Mouse (Mus musculus) heart, embryonic 15.5 days (tissue): ENCODE data around the gene Elavl1. TPM values are rescaled to one million over a fixed set of nuclear protein-coding genes. Genes with fewer than 3 reads are reported as not detected.

Experiments used
- ATAC-seq: fragments of 200-750 bp; cut with Nextera tagmentation; replicated peaks from 2 replicates; pipeline ENCODE4 v1.8.0; 2017; ENCODE audit warnings: low read depth, moderate TSS enrichment; ENCODE audit not compliant: insufficient number of reproducible peaks, insufficient read depth, low FRiP score
- H3K27ac ChIP-seq: fragments of 300-500 bp; sonication (generic); 2 replicates; pipeline ENCODE4 v1.5.1; 2015; ENCODE audit warnings: mild to moderate bottlenecking, inconsistent platforms
- H3K27me3 ChIP-seq: fragments of 300-500 bp; sonication (generic); 2 replicates; pipeline ENCODE4 v1.6.1; 2015; ENCODE audit warnings: inconsistent platforms
- H3K36me3 ChIP-seq: fragments of 300-500 bp; sonication (generic); 2 replicates; pipeline ENCODE4 v1.6.1; 2015; ENCODE audit warnings: mild to moderate bottlenecking, inconsistent platforms
- H3K4me1 ChIP-seq: fragments of 300-500 bp; sonication (generic); replicated peaks from 2 replicates; pipeline ENCODE4 v1.6.1; 2015; ENCODE audit warnings: inconsistent platforms
- H3K4me2 ChIP-seq: fragments of 300-500 bp; sonication (generic); 2 replicates; pipeline ENCODE4 v1.6.1; 2015; ENCODE audit warnings: inconsistent platforms, mild to moderate bottlenecking, moderate library complexity
- H3K4me3 ChIP-seq: fragments of 300-500 bp; sonication (generic); 2 replicates; pipeline ENCODE4 v1.5.1; 2015; ENCODE audit warnings: mild to moderate bottlenecking, inconsistent platforms
- H3K9ac ChIP-seq: fragments of 300-500 bp; sonication (generic); 2 replicates; pipeline ENCODE4 v1.6.1; 2015; ENCODE audit warnings: mild to moderate bottlenecking, inconsistent platforms
- H3K9me3 ChIP-seq: fragments of 300-500 bp; sonication (generic); replicated peaks from 2 replicates; pipeline ENCODE4 v1.6.1; 2016; ENCODE audit warnings: inconsistent platforms
- WGBS: fragments of 180-500 bp; shearing (Covaris S2); methylation state at CpG from one replicate; pipeline ENCODE4 v1.1.7; 2015; ENCODE audit warnings: mixed read lengths; 5-methylcytosine and 5-hydroxymethylcytosine counted together
- polyA plus RNA-seq: library from polyadenylated mRNA; unstranded; fragments of >200 nt; fragmentation: Nextera tagmentation; extraction: Ambion mirVana; gene quantifications from 2 replicates; pipeline ENCODE4 v1.2.1, GENCODE M21; 2015

The Elavl1 gene
- polyA plus RNA-seq, 1 experiment from 2014 or later, result 160 TPM

DNA sequence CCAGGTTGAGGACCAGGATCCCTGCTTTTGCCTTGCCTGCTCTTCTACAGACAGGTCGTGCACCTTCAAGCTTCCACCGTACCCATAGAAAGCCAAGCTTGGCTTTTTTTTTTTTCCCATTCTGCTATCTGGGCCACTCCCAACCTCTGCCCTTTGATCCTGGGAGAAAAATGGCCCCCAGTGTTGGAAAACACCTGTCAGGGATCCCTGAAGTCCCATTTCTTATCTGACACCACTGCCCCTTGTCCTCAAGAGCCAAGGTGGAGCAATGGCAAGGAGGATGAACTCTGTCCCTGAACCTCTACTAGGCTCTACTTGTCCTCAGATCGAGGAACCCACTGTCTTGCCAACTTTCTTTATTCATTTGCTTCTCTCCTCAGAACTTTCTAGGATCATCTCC, 25.4 kb upstream of the Elavl1 start:
- Histone ChIP-seq H3K4me1 (no peaks in the 10 kb centered on the region), H3K9me3 (no peaks in the 10 kb centered on the region), H3K36me3 (no peaks in the 10 kb centered on the region), H3K9ac (no peak overlapping the region), H3K27me3 (no peaks in the 10 kb centered on the region), H3K27ac (no peak overlapping the region), H3K4me2 (no peak overlapping the region), H3K4me3 (no peak overlapping the region)
- WGBS, result 73% methylated on average over 3 of the region's 3 CpGs
- ATAC-seq, result no peak

DNA sequence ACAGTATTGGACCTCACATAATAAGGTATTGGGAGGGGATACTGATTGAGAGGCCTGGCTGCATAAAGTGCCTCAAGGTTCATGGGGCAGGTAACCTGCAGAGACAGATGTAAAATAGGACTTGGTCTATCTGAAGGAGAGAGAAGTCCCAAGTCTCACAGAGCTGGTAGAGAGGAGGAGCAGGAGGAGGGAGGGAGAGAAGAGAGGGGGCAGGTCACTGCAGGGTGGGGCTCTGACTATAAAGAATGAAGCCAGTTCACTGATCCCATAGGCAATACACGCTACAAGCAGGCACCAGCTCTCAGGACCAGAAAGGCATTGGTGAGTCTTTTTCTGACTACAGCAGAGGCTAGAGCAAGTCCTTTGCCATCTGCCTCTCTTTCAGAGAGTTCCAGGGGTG, 24.1 kb upstream of the Elavl1 start:
- Histone ChIP-seq H3K36me3 (no peaks in the 10 kb centered on the region), H3K4me1 (no peaks in the 10 kb centered on the region), H3K9me3 (no peaks in the 10 kb centered on the region), H3K27ac (no peak overlapping the region), H3K27me3 (no peaks in the 10 kb centered on the region), H3K4me3 (no peak overlapping the region), H3K9ac (no peak overlapping the region), H3K4me2 (no peak overlapping the region)
- 50% methylated on average over 1 of the region's 1 CpGs for WGBS
- no peak for ATAC-seq

- Histone ChIP-seq H3K27me3 (no peaks in the 10 kb centered on the region), H3K4me3 (peak overlapping the region; percentile 11; the same call in 1 of the 2 replicates), H3K9me3 (no peaks in the 10 kb centered on the region), H3K36me3 (no peaks in the 10 kb centered on the region), H3K4me2 (peak overlapping the region; percentile 50), H3K9ac (no peak overlapping the region), H3K27ac (no peak overlapping the region), H3K4me1 (no peaks in the 10 kb centered on the region)
- WGBS, result 24% methylated on average over 12 of the region's 12 CpGs
- no peak for ATAC-seq
These were observed 23.1 kb upstream of the Elavl1 start for GRCm38 (mm10) chr8:4348275-4348674.

- no peaks in the 10 kb centered on the region for H3K27me3 ChIP-seq
- H3K9ac ChIP-seq, result no peak overlapping the region
- no peak for ATAC-seq
- WGBS, result 49% methylated on average over 7 of the region's 7 CpGs
- no peaks in the 10 kb centered on the region for H3K9me3 ChIP-seq
- peak overlapping the region; percentile 50; the same call in 1 of the 2 replicates for H3K4me2 ChIP-seq
- no peak overlapping the region for H3K27ac ChIP-seq
- no peaks in the 10 kb centered on the region for H3K36me3 ChIP-seq
- H3K4me1 ChIP-seq, result no peaks in the 10 kb centered on the region
- H3K4me3 ChIP-seq, result peak overlapping the region; percentile 11; the same call in 1 of the 2 replicates
These were observed 22.4 kb upstream of the Elavl1 start for GRCm38 (mm10) chr8:4347661-4348060.

DNA sequence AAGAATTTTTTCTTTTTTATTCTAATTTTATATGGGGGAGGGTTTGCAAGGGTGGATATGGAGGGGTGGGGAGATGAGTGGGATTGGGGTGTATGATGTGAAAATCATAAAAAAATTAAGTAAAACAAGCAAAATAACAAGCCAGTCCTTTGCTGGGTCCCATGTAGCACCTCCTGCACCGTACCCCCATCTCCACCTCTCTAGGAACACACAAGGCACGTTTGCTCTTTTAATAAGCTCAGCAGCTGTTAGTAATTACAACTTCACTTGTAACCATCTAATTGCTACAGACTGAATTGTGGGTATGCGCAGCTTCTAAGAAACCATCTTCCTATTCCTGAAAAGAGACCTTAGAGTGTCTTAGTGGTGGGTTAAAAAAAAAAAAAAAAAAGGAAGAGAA, 15.0 kb upstream of the Elavl1 start:
- no peak for ATAC-seq
- H3K9ac ChIP-seq, result no peak overlapping the region
- no peaks in the 10 kb centered on the region for H3K9me3 ChIP-seq
- H3K4me2 ChIP-seq, result no peak overlapping the region
- H3K27ac ChIP-seq, result no peak overlapping the region
- WGBS, result 87% methylated on average over 3 of the region's 3 CpGs
- no peaks in the 10 kb centered on the region for H3K27me3 ChIP-seq
- H3K4me3 ChIP-seq, result no peak overlapping the region
- H3K36me3 ChIP-seq, result peaks cover 17% of the 10 kb centered on the region
- no peaks in the 10 kb centered on the region for H3K4me1 ChIP-seq

DNA sequence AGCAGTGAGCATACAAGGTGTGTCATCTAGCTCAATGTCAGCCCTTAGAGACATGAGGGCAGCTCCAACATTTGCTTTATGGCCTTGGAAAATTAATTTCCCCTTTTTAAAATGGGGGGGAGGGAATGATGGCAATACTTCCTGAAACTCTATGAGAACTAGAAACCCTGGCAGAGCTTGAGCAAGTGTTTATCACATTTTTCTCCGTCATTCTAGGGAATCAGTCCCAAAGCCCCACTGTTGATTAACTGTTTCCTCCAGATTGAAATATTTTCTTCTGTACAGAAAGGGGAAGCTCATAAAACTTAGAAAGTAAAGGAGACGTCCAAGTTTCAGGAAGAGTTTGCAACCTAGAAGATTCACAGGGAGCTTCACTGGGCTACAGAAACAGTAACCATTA, 10.5 kb upstream of the Elavl1 start:
- no peak overlapping the region for H3K4me3 ChIP-seq
- WGBS, result 71% methylated on average over 2 of the region's 2 CpGs
- no peaks in the 10 kb centered on the region for H3K27me3 ChIP-seq
- no peak overlapping the region for H3K9ac ChIP-seq
- no peak overlapping the region for H3K4me2 ChIP-seq
- no peaks in the 10 kb centered on the region for H3K9me3 ChIP-seq
- H3K27ac ChIP-seq, result no peak overlapping the region
- H3K4me1 ChIP-seq, result no peaks in the 10 kb centered on the region
- H3K36me3 ChIP-seq, result peaks cover 53% of the 10 kb centered on the region
- ATAC-seq, result no peak

DNA sequence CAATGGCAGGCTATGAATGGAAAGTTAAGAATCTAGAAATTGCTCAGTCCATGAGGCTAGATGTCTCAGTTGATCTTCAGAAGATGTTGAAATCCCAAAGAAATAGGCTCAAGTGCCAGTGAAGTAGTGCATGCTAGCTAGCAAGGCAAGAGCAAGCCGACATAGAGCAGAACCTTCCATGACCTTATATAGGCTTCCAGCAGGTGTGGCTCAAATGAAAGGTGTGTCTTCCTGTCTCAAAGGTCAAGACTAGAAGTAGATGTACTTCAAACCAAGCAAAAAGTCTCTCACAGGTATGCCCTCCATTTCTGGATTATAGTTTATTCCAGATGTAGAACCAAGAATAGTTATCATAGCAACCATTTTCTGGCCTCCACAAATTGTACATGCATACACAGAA, 8.8 kb upstream of the Elavl1 start:
- Histone ChIP-seq H3K36me3 (peaks cover 58% of the 10 kb centered on the region), H3K9me3 (no peaks in the 10 kb centered on the region), H3K27ac (no peak overlapping the region), H3K27me3 (no peaks in the 10 kb centered on the region), H3K4me2 (no peak overlapping the region), H3K4me1 (no peaks in the 10 kb centered on the region), H3K9ac (no peak overlapping the region), H3K4me3 (no peak overlapping the region)
- no peak for ATAC-seq
- 96% methylated on average over 1 of the region's 1 CpGs for WGBS

DNA sequence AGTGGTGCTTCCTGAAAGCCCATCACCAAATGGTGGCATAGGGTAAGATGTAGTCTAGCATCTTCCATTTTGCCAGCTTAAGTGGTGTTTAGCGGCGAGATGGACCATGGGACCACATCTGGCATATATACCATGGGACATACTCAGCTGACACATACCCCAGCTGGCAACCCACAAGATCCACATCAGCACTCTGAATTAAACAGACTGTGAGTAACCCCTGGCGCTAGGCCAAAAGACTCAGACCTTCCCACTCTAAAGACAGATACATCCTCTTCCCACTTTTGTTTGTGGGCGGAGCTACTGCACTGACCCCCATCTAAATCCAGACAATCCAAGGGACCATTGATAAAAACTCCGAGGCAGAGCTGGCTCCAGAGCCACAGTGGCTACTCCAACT, 3.8 kb upstream of the Elavl1 start:
- H3K4me2 ChIP-seq, result no peak overlapping the region
- no peaks in the 10 kb centered on the region for H3K9me3 ChIP-seq
- H3K27me3 ChIP-seq, result no peaks in the 10 kb centered on the region
- H3K36me3 ChIP-seq, result peaks cover 50% of the 10 kb centered on the region
- no peak overlapping the region for H3K27ac ChIP-seq
- 81% methylated on average over 5 of the region's 5 CpGs for WGBS
- no peak for ATAC-seq
- no peak overlapping the region for H3K9ac ChIP-seq
- H3K4me3 ChIP-seq, result no peak overlapping the region
- H3K4me1 ChIP-seq, result peaks cover 11% of the 10 kb centered on the region

DNA sequence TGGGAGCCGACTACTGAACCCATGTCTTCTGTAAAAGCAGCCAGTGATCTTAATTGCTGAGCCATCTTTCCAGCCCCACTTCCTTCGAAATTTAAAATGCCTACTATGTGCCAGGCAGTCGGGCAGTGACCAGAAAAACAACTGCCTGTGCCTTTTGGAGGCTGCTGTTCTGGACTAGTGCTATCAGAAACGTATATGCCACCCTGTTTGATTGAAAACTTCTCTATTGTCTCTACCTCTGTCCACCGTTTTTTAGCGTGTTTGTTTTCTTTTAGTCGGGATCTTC, 481 bp upstream of the Elavl1 start:
- Histone ChIP-seq H3K9ac (peak overlapping the region; percentile 67), H3K36me3 (peaks cover 29% of the 10 kb centered on the region), H3K27ac (peak overlapping the region; percentile 83), H3K4me1 (peaks cover 42% of the 10 kb centered on the region), H3K9me3 (no peaks in the 10 kb centered on the region), H3K4me2 (peak overlapping the region; percentile 72), H3K27me3 (no peaks in the 10 kb centered on the region), H3K4me3 (peak overlapping the region; percentile 96)
- WGBS, result 34% methylated on average over 7 of the region's 7 CpGs
- ATAC-seq, result no peak

GRCm38 (mm10) chr8:4324525-4324924, 688 bp downstream of the Elavl1 start:
- H3K9me3 ChIP-seq, result no peaks in the 10 kb centered on the region
- H3K27ac ChIP-seq, result peak overlapping the region; percentile 89
- H3K4me3 ChIP-seq, result peak overlapping the region; percentile 96
- peak; percentile 66 for ATAC-seq
- H3K4me2 ChIP-seq, result peak overlapping the region; percentile 78
- peaks cover 29% of the 10 kb centered on the region for H3K36me3 ChIP-seq
- H3K9ac ChIP-seq, result peak overlapping the region; percentile 98
- H3K4me1 ChIP-seq, result peaks cover 50% of the 10 kb centered on the region
- H3K27me3 ChIP-seq, result no peaks in the 10 kb centered on the region
- WGBS, result under 1% methylated on average over 42 of the region's 42 CpGs

- Histone ChIP-seq H3K4me1 (peaks cover 52% of the 10 kb centered on the region), H3K27me3 (no peaks in the 10 kb centered on the region), H3K9ac (peak overlapping the region; percentile 98), H3K4me3 (peak overlapping the region; percentile 96), H3K36me3 (peaks cover 23% of the 10 kb centered on the region), H3K4me2 (peak overlapping the region; percentile 78), H3K9me3 (no peaks in the 10 kb centered on the region), H3K27ac (no peak overlapping the region)
- ATAC-seq, result no peak
- WGBS, result under 1% methylated on average over 6 of the region's 6 CpGs
These were observed 1.3 kb downstream of the Elavl1 start for GRCm38 (mm10) chr8:4323917-4324316.

- no peak for ATAC-seq
- Histone ChIP-seq H3K9ac (no peak overlapping the region), H3K27ac (no peak overlapping the region)
These were observed 2.7 kb downstream of the Elavl1 start for GRCm38 (mm10) chr8:4322470-4322869.

More at GRCm38 (mm10) chr8:4322470-4322869, 2.7 kb downstream of the Elavl1 start:
- no peaks in the 10 kb centered on the region for H3K27me3 ChIP-seq
- H3K4me2 ChIP-seq, result peak overlapping the region; percentile 78; the same call in 1 of the 2 replicates
- H3K4me3 ChIP-seq, result 0 out of 2 replicates have a peak overlapping the region, but pooled peaks have one; percentile 96
- H3K9me3 ChIP-seq, result no peaks in the 10 kb centered on the region
- WGBS, result 33% methylated on average over 2 of the region's 2 CpGs
- H3K36me3 ChIP-seq, result peaks cover 9% of the 10 kb centered on the region
- H3K4me1 ChIP-seq, result peaks cover 52% of the 10 kb centered on the region
